Mouse (Mus musculus): ENCODE data around the gene Tmbim1.
"Not testable (repeated sequence)": the region's sequence is repeated elsewhere in the genome, so short reads cannot be mapped to it uniquely, and the experiment has no call there.

Tmbim1 gene

DNA sequence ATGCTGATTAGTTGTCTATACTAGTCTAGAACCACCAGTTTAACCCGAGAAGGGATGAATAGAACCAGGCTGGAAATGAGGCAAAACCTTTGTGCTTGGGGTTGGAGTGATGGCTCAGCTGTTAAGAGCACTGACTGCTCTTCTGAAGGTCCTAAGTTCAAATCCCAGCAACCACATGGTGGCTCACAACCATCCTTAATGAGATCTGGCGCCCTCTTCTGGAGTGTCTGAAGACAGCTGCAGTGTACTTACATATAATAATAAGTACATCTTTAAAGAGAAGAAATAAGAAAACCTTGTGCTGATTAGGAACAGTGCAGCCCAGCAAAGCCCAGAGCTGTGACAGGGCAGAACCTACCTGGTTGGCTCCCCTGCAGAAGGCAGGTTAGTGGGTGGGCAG, 21.5 kb upstream of the Tmbim1 start:
- DNase-seq (ENCODE audit: low read depth, low spot score): not testable (repeated sequence)

DNA sequence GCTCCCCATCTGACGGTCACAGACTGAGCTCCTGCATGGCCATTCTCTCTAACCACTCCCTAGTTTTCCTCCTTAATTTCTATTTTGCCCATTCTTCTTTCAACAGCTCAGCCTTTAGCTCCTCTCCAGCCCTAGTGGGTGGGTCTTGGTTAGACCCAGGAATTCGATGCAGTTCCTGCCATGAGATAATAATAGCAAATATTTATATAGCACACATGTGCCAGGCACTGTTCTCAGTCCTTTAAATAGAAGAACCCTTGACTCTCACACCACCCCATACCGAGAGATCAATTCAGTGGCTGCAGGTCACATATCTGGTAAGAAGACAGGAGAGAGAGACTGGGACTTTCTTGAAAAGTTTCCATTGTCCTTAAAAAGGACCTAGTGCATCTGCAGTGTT, 16.0 kb upstream of the Tmbim1 start:
- DNase-seq (ENCODE audit: low read depth, low spot score): no peak

DNA sequence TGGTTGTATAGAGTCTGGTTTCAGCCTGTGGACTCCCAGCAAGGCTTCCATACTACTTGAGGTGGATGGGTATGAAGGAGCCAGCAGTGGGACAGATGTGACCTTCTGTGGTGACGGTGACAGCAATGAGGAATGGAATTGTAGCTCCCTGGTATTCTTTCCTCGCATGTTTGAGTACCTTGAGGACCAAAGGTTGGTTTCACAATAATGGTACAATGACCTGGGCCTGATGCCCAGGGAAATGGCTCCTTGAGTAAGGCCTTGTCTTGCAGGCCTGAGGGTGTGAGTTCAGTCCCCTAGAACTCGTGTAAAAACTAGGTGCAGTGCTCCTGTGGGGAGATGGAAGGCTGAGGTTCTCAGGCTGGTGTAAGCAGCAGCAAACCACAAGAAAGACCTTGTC, 13.3 kb upstream of the Tmbim1 start:
- DNase-seq (ENCODE audit: low read depth, low spot score): no peak

DNA sequence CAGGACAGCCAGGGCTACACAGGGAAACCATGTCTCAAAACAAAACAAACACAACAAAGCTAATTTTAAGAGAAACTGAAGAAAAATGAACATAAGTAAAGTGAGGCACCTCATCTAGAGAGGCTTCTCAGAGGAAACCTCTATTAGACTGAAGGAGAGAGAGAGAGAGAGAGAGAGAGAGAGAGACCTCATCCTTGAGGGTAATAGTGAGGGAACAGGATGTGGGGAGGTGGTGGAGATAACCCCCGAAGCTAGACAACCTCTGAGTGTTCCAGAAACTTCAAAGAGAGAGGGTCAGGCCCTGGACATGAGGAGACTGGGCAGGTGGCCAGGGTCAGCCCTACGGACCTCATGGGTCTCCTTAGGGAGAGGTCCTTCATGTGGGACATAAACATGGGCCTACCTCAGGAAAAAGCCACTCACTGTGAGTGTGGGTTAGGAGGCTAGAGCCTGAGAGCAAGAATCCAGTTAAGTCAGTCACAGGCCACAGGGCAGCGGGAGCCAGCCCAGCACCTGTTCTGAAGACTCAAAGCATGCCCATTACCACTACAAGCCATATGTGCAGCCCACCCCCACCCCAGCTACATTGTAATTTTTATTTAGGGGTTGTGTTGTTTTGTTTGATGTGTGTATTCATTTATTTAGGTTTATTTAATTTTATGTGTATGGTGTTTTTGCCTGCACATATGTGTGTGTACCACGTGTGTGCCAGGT, 10.8 kb upstream of the Tmbim1 start:
- no peak for DNase-seq (ENCODE audit: low read depth, low spot score)

DNA sequence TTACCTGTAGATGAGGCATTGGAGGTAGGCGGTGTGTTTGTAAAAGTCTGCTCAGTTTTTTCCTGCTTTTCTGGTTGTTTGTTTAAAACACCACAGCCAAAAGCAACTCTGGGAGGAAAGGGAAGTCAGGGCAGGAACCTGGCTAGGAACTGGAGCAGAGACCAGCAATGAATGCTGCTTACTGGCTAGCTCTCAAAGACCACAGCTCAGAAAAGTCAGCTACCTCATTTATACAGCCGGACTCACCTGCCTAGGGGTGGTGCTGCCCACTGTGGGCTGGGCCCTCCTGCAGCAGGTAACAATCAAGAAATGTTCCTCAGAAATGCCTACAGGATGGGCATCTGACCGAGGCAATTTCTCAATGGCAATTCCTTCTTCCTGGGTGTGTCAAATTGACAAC, 9.4 kb upstream of the Tmbim1 start:
- DNase-seq (ENCODE audit: low read depth, low spot score): no peak

DNA sequence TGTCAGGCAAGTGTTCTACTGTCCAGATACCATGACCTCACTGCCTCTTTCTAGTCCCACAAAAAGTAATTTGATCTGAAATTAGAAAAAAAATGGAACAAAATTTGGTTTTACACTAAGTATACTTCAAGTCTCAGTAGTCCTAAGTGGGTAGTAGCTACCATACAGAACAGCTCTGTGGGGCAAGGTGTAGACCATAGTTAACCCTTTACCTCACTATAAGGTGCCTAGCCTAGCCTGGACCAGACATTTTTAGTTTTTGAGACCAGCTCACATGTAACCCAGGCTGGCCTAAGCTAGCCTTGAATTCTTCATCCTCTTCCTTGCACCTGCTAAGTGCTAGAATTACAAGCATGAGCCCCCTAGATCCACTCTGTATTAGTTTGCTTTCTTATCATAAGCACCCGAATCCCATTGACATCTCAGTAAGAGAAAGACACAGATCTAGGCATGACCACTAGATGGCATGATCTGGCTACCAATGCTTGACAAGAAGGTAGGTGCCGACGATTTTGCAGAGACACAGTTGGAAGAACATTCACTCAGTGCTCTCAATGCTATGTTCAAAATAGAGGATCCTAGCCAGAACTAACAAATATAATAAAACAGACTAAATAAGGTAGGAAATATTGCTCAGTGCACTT, 7.7 kb upstream of the Tmbim1 start:
- DNase-seq (ENCODE audit: low read depth, low spot score): peak; percentile 74

DNA sequence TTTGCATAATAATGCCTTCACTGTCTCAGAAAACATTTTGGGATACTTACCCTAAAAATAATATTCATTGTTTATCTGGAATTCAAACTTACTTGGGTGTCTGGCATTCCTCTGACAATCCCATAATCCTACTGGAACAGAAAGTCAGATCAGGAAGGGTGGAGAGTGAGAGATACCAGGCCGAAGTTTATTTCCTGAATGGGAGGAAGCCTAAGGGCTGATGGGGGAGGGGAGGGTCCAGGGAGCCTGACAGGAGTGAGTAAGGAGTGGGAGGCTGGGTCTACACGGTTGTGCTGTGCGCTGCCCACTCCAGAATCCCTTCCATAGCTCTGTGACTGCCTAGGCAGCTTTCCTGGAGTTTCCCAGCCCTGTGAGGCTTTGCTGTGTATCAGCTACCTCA, 4.3 kb upstream of the Tmbim1 start:
- no peak for DNase-seq (ENCODE audit: low read depth, low spot score)

DNA sequence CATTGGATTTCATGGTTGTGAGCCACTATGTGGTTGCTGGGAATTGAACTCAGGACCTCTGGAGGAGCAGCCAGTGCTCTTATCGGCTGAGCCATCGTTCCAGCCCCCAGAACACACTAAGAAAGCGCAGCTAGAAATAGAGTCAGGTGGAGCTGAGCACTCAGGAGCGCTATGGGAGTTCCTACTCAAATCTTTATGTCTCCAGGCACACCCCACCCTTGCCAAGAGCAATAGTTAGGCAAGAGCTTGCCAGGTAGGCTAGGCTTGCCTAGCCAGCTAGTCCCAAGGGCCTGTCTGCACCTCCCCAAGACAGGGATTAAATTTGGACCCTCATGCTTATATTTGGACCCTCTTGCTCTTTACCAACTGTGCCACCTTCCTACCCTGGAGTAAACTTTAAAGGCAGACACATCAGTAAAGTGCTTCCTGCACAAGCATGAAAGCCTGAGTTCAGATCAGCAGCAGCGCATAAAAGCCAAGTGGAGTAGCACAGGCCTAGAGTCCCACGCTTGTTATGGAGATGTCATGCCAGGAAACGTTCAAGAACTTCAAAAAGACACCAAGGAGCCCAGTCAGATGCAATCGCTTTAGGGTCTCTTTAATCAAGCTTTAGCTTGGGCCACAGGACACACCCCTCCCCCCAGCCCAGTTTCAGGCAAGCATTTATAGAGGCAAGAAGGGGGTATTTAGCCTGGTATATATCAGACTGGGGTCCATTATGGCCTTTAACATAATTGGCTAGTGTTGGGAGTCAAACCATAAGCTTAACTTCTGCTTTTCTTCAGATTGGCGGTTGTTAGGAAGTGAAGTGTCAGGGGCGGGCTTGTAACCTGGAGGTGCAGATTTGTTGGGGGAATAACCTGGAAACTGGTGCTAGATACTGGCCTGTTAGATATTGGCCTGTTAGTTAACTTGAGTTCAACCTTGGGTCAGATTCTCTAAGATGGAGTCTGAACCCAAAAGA, 2.9 kb upstream of the Tmbim1 start:
- no peak for DNase-seq (ENCODE audit: low read depth, low spot score)

DNA sequence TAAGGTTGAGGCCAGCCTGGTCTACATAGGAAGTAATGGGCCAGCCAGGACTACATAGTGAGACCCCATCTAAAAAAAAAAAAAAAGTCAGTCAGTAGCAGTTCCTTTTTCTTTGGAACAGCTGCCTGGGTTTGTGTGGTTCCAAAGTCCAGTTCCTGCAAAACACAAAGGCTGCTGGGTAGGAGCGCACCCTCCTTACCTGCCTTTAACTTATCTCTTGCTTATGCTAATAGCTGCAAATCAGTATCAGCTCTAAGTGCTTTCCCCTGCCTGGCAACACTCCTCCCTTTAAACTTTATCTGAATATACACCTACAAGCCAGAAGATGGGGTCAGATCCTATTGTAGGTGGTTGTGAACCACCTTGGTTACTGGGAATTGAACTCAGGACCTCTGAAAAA, 1.7 kb upstream of the Tmbim1 start:
- no peak for DNase-seq (ENCODE audit: low read depth, low spot score)

DNA sequence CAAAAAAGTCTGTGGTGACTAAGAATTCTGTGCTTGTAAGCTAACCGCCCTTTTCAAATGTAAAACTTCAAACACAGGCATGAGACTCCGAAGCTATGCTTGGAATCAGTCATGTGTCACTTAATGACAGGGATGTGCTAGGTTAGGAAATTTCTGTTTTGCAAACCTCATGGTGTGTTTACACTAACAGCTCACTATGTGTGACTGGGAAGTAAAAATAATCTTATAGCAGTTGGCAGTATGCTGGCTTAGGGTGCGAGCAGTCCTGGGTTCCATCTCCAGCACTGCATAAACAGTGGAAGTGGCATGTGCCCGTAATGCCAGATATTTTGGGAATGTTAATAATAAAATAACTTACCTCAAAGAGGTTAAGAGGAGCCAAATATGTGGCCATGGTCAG, 476 bp downstream of the Tmbim1 start:
- no peak for DNase-seq (ENCODE audit: low read depth, low spot score)

DNA sequence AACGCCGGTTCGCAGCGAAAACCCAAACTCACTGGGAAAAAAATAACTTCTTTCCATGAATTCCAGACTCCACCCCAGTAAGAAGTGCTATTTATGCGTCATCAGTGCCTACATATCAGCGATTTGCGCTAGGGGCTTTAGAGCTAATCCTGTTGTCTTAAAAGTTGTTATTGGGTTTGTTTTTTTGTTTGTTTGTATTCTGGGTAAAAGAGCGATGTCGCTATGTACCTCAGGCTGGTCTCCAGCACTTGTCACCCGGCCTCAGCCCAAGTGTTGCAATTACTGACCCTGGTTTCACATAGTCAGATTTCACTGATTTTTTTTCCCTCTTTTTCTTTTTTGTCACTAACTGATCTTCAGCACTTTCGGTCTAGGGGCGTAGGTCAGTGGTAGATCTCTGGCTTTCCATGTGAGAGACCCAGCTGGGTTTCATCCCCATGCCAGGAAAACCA, 1.1 kb downstream of the Tmbim1 start:
- DNase-seq (ENCODE audit: low read depth, low spot score): no peak

DNA sequence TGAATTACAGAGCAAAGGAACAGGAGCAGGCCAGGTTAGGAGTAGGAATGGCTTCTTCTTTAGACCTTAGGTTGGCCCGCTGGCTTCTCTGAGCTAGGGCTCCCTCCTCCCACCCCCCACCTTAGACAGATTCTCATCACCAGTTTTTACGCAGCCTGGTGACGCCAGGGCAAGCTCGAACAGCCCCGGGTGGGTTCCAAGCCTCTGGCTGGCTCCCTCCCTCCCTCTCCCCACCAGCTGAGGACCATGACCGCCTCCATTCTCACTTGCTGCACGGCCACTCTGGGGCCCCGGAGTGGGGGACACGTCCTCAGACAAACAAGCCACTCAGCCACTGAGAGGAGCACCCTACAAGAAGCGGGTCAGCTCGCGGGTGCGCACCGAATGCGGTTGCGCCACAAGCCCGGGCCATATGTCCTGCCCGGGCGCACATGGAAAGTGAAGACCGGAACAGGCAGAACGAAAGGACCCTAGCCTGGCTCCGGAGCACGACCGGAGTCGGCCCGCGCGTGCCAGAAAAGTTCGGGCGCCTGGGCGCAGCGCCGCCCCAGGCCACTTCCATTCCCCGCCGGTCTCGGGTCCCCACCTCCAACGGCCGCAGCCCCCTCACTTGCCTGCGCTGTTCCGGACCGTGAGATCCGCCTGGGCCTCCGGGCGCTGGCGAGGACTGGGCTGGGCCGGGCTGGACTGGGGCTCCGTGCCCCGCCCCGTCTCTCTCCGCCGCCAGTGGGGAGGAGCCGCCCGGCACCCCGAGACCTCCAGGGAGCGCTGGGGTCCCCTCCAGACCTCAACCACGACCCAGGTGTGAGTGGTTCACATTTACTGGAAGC, 1.7 kb downstream of the Tmbim1 start:
- no peak for DNase-seq (ENCODE audit: low read depth, low spot score)

DNA sequence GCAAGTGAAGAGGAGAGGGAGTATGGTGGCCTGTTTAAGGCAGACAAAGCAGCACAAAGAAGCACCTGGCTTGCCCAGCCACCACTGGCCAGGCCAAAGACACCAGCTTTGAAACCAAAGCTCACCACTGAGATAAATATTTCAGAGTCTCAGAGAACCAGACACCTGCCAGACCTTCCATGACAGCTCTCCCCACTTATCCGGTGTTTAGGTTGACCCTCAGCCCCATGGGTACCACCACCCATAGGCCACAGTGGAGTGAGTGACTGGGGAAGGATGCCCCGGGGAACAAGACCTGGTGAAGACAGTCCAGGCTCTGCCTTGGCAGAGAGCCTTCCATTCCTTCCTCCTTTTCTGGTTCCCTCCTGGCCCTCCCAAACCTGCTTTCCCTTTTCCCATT, 2.6 kb downstream of the Tmbim1 start:
- DNase-seq (ENCODE audit: low read depth, low spot score): no peak

DNA sequence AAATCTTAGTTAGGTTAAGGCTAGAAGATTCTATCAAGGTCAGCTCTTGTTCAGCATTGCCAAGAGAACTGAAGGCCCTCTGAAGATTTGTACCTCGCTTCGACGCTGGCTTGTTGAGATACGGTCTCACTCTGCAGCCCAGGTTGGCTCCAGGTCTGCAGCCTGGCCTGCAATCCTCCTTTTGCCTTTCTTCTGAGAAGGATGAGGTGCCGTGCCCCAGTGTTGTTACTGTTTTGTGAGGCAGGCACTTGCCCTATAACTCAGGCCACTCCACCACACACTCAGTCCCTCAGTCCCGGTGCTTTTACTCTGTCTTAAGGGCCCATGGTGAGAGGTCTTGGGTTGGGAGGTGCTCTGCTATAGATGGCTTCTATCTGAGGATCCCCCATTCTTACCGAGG, 3.2 kb downstream of the Tmbim1 start:
- no peak for DNase-seq (ENCODE audit: low read depth, low spot score)

DNA sequence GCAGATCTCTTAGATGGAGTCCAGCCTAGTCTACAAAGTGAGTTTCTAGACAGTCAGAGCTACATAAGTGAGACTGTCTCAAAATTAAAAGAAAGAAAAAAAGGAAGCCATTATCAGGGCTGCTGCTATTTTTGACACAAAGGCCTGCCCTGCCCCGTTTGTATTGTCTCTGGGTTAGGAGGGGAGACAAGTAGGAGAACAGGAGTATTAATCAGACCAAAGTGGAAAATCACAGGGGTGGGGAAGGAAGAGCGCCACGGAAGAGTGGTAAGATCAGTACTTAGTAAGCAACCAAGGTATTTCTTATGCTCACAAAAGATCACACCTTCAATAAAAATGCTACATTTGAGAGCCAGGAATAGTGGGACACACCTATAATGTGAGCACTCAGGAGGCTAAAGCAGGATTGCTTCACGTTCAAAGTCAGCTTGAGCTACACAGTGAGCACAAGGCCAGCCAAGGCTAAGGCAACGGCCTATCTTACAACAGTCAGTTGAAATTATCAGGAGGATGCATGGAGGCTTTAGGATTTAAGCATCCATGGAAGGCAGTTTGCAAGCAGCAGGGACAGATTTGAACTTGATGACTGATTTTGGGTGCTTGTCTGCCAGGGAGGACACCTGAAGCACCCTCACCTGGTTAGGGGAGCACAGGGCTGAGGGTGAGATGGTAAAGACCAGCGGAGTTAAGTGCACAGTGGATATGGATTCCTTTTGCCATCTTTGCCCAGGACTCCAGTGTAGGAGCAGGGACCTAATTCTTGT, 4.9 kb downstream of the Tmbim1 start:
- DNase-seq (ENCODE audit: low read depth, low spot score): no peak

DNA sequence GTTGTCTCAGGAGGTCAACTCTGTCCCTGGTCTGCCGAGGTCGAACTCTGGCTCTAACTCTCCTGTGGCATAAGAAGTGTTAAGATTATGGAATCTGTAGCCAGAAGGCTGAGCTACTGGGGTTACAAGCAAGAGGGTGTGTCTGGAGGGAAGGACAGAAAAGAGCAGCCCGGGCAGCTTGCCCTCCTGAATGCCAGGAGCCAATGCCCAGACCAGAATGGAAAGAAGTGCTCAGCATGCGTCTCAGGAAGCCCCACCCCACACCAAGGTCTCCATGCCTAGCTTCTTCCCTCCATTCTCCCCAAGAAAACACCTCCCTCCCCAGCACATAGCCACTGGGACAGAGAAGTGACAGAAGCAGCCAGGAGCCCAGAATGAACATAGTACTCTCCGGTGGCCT, 6.4 kb downstream of the Tmbim1 start:
- no peak for DNase-seq (ENCODE audit: low read depth, low spot score)

DNA sequence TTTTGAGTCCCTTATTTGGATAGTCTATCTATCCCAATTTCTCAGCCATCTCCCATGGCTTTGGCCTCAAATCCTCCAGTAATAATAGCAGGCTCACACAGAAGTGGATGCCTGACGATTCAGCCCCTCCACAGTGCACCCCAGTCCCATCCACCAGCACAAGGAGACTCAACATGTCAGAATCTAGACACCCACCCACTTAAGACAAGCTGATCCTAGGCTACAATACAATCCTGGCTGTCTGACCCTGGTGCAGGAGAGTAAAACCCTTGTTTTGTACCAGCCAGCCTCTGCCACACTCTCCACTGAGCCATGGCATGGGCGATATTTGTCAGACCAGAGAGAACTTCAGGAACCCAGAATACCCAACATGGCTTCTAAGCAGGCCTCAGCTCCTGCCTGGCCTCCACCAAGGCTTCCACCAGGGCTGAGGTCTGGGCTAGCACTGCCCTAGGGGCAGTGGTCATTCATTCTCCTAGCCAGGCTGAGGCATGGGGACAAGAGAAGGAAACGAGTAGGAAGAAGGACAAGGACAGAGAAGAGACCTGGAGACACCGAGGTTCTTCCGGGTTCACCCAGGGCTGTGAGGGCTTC, 7.2 kb downstream of the Tmbim1 start:
- DNase-seq (ENCODE audit: low read depth, low spot score): no peak

DNA sequence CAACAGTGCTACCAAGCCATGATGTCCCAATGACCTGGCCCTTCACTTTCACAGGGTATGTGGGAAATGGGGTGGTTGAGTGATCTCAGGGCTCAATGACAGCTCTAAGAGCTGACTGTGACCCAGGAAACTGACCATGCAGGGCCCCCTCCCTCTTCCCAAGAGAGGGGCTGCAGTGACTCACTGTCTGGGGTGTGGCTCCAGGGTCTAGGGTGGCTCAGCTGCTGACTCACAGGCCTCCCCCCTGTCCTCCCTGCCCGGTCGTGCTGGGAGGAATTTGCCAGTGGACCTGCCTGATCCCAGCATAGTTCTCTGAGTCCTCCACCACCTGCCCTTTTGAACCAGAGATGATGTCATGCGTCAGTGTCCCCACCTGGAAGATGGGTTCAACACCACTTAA, 8.2 kb downstream of the Tmbim1 start:
- DNase-seq (ENCODE audit: low read depth, low spot score): no peak

DNA sequence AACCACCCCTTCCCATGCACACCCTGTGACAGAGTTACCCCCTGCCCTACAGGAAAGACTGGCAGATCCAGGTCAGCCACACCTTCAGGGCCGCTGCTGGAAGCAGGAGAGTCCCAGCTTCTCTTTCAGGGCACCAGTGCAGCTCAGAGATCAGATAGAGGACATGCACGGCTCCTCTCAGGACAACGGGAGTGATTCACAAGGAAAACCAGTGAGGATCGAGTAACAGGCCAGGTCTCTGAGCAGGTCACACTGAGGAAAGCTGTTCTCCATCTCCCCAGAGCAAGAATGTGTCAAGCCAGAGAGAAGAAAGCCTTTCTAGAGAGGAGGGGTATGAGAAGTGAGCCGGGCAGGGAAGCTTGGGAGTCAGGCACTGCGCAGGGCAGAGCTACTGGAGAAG, 8.9 kb downstream of the Tmbim1 start:
- no peak for DNase-seq (ENCODE audit: low read depth, low spot score)

DNA sequence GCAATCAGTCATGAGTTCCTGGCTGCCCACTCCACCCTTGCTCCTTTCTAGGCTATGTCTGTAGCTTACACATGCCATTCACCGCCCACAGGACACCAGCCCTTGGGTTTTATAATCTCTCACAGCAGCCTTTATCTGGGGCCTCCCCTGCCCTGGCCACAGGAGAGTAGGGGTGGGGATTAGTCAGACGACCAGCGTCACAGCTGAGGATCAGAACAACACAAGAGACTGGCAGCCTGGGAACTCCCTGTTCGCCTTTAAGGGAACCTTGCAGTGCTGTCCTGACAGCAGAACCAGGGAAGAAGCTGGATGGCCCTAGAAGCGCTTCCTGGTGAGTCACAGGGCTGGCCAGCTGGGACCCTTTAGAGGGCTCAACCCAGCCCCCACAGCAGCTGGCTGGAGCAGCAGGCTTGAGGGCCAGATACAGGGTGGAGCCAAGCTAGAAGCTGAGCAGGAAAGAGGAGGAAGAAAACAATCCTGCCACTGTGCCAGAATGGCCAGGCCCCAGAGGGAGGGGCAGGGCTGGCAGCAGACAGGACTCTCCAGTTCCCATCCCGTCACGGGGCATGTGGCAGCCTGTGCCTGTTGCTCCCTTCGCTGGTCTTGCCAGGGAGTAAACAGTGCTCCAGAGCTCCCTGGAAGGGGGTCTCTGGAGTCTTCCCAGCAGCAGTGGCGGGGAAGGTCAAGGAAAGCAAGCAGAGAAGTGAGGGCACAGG, 9.8 kb downstream of the Tmbim1 start:
- DNase-seq (ENCODE audit: low read depth, low spot score): peak; percentile 69

Data from brain, embryonic 18.5 days (tissue).